Mouse (Mus musculus): ENCODE results near the gene Prpsap1.

Prpsap1 gene

GRCm38 (mm10) chr11:116443935-116444334 lies 50.1 kb downstream of the Prpsap1 start:
- DNase-seq (ENCODE audit: low read depth): no peak

DNA sequence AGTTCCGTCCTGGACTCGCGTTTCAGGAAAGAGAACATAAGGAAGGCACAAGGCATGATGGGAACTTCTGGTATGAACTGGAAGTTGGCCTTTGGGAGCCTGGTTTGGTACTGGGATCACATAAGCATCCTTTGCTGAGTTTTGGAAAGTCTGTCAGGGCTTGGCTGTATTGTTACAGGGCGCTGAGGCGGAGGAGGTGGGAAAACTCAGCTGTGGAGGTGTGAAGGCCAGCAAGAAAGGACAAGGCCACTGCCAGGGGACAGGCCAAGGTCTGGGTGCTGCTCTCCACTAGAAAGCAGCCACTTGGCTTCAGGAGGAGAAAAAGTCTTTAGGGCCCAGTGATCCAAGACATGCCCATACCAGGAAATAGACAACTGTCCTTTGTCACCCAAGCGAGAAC lies 50.7 kb downstream of the Prpsap1 start:
- DNase-seq (ENCODE audit: low read depth): no peak

GRCm38 (mm10) chr11:116442867-116443177 lies 51.2 kb downstream of the Prpsap1 start:
- DNase-seq (ENCODE audit: low read depth): no peak

GRCm38 (mm10) chr11:116442129-116442866 lies 51.7 kb downstream of the Prpsap1 start:
- DNase-seq (ENCODE audit: low read depth): no peak

- DNase-seq (ENCODE audit: low read depth): no peak
These were observed 53.5 kb downstream of the Prpsap1 start for GRCm38 (mm10) chr11:116440408-116441068.

DNA sequence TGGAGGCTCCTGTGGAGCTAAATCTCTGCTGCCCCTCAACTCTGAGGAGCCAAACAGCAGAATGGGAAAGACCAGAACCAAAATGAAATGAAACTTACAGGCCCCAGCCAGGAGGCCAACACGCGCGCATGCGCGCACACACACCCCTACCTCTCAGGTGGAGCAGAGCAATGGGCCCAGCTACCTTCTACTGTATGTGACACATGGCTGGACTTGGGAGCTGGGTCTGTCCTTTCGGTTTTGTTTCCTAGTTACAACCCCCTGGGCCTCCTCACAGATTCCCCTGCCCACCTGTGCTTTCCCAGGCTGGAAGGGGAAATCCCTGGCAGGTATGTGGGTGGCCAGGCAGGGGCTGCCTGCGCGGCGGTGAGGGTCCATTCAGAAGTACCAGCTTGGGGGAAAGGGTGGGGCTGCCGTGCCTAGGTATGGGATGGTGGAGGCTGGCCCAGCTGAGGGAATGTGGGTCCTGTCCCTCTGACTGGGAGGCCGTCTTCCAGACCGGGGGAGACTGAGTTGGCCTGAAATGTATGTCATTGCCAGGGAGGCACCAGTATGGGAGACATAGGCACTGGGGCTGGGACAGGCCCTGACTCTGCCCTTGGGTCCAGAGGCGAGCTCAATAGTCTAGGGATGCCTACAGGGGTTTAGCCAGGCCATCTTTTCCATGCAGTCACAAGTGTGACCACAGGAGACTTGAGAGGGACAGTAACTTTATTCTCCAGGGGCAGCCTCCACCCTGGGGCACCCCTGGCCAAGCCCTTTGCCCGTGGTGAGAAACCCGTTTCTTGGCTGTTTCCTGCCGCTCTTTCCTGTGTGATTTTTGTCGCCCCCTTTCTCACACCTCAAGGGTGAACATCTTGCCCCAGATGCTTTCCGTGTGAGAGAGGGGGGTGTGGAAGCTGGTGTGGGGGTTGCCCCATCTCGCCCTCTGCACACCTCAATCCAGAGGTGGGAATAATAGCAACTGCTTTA lies 54.4 kb downstream of the Prpsap1 start:
- no peak for DNase-seq (ENCODE audit: low read depth)

DNA sequence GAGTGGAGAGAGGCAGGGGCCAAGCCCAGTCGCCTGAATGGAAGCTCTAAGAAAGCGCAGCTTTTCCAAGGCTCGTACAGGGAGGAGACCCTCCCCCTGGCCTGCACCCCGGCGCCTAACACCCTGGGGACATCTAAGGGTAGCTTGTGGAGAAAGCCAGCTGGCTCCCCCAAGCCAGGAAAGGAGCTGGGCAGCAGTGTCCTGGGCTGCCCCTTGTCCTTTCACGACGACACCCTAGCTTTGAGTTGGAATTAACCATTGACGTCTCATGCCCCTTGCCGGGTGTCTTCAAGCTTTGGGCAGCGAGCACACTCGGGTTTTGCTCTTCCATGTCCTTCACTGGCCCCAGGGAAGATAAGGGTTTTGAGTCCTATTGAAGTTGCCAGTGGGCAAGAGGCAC lies 56.5 kb downstream of the Prpsap1 start:
- no peak for DNase-seq (ENCODE audit: low read depth)

DNA sequence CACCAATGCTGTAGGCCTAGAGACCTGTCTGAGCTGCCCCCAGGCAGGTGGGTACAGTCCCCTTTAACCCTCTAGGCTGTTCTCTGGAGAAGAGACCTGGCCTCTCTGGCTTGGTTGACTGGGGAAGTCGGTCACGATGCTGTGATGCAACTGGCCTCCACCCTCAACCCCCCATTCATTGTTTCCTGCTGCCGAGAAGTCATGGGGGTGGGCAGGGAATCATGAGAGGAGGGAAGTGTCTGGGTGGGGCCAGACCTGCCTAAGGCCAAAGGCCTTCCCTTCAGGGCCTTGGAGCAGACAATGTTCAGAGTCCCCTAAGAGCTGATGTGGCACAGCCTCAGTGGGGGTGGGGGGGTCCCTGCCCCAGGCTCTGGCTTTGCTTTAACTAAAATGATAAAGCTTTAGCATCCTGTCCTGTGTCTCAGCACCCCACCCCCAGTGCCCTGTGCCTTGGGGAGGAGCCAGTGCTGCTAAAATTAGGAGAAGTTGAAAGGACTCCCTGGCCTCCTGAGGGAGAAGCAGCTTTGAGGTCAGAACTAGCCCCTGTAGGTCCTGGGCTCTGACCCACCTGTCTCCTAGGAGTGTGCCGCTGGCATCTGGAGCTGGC lies 57.2 kb downstream of the Prpsap1 start:
- DNase-seq (ENCODE audit: low read depth): peak; percentile 69

DNA sequence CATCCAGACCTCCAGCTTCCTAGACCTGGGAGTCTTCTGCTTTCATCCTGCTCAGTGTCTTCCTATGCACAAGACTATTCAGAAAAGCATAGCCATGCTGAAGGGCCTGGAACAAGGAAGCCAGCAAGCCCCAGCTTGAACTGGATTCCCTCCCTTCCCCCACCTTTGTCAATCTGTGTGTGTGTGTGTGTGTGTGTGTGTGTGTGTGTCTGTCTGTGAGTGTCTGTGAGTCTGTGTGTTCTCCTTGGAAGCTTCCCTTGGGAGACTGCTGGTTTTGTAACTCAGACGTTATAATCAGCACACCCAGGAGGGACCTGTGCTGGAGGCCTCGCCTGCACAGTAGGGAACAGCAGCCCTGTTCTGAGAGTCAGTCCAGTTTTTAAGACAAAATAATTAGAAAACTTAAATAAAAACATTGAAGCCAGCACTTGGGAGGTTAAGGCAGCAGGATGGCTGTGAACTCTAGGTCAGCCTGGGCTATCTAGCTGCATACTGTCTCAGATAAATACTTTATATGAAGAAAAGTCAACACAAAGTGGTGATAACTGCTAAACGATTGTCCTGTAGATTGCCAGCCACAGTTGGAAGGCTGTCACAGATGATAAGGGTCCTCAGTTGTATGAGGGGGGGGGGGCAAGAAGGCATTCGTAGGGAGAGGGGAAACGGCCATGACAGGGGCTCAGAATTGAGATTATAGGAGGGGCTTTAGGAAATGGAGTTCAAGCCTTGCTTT lies 57.8 kb downstream of the Prpsap1 start:
- no peak for DNase-seq (ENCODE audit: low read depth)

DNA sequence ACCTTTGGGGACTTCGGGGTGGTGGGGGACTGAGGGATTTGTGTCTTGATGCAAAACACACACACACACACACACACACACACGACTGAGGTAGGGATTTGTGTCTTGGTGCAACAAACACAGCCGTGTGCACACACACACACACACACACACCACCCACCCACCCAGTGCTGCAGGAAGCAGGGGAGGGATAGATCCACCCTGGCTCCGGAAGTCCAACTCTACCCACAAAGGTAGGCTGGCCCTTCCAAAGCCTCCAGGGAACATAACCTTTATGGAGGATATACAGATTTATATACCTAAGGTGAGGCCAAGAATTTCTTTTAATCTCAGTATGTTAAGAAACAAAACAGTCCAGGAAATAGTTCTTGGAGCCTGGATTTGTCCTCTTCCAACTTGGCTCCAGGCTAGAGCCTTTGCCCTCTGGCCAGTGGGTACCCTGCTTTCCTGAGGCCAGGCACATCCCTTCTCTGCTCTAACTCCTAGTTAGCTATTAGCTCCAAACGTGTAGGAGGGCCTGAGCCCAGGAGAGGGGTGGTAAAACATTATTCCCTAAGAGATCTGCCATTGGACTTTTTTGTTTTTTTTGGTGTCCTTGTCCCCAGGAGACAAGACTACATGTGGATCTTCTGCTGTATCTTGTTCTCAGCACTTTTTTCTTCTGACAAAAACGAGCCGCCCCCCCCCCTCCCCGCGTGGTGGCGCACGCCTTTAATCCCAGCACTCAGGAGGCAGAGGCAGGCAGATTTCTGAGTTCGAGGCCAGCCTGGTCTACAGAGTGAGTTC lies 58.8 kb downstream of the Prpsap1 start:
- DNase-seq (ENCODE audit: low read depth): no peak

DNA sequence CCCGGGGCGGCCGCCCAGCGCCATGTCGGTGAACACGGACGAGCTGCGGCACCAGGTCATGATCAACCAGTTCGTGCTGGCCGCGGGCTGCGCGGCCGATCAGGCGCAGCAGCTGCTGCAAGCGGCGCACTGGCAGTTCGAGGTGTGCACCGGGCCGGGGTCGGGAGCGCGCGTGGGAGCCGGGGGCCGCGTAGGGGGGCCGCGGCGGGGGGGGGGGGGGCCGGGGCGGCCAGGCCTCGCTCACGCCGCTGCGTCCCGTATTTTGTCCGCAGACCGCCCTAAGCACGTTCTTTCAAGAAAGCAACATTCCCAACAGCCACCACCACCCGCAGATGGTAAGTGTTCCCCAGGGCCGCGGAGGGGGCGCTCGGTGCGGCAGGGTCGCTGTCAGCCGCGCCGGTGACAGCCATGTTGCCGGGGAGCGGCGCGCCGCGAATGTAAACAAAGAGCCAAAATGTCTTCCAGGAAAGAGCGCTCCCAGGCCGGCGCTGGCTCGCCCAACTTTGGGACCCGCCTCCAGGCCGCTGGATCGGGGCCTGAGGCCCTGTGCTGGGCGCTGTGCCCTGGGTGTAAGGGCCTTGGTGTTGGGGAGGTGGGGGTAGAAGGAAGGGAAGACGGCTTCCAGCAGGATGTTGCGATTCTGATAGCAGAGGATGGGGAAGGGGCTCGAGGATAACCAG lies 59.6 kb downstream of the Prpsap1 start:
- DNase-seq (ENCODE audit: low read depth): no peak

GRCm38 (mm10) chr11:116433356-116434286 lies 60.4 kb downstream of the Prpsap1 start, which contains the start of gene Ubald2:
Gene Ubald2 (plus strand): TSS chr11:116434094.
- DNase-seq (ENCODE audit: low read depth): peak; percentile 99

GRCm38 (mm10) chr11:116432593-116433355 lies 61.2 kb downstream of the Prpsap1 start:
- DNase-seq (ENCODE audit: low read depth): no peak

- no peak for DNase-seq (ENCODE audit: low read depth)
These were observed 61.9 kb downstream of the Prpsap1 start for GRCm38 (mm10) chr11:116432127-116432526.

GRCm38 (mm10) chr11:116431428-116432077 lies 62.4 kb downstream of the Prpsap1 start:
- no peak for DNase-seq (ENCODE audit: low read depth)

- no peak for DNase-seq (ENCODE audit: low read depth)
These were observed 63.1 kb downstream of the Prpsap1 start for GRCm38 (mm10) chr11:116430723-116431427.
